Mouse (Mus musculus): ENCODE measurements at regions not wholly inside any gene's neighbourhood (a gene's known extent, or its start where the extent isn't known, plus 50 kb on each side); places are given as distances from the start of the nearest gene placed in this dataset.

DNA sequence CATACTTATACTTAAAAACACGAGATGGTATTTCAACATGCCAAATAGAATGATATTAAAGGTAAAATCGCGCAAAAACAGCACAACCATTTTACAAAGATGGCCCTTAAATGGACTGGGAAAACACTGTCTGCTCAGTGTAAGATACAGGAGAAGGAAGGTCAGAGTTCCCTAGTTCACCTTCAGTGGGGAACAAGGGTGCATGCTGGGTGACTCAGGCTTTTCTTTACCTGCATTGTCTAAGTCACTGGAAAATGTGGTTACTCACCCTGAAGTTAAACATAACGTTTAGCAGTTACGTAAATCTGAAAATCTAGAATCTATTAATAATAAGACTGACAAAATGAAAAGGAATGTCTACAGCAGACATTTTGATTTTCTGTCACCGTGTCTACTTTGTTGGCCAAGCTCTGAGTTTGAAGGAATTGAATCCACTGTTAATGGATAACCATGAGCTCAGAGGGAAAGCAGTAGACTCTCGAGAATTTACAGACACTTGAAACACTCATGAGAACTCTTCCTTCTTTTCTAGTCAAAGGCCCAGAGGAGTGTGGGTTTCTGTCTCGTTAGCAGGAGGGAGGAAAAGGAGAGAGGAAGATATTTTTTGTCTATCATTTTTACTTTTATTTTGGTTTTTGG is 63.5 kb upstream of the Cdh6 start:
- H3K9ac ChIP-seq (replicated peaks; ENCODE audit: low read depth, low read length): no peak overlapping the region
- H3K27ac ChIP-seq (ENCODE audit: low read length): no peak overlapping the region
- H3K4me2 ChIP-seq (ENCODE audit: low read length): no peak overlapping the region
- no peaks in the 10 kb centered on the region for H3K36me3 ChIP-seq (ENCODE audit: control insufficient read depth, insufficient read depth)
- H3K4me1 ChIP-seq (replicated peaks; ENCODE audit: control insufficient read depth, insufficient read depth, low read length): peaks cover 3% of the 10 kb centered on the region; the same call in 1 of the 2 replicates
- no peak overlapping the region for H3K4me3 ChIP-seq (replicated peaks; ENCODE audit: low read length)
- no peak for ATAC-seq
- 77% methylated on average over 8 of the region's 8 CpGs for WGBS
- H3K9me3 ChIP-seq (ENCODE audit: control insufficient read depth, low read length): no peaks in the 10 kb centered on the region
- no peaks in the 10 kb centered on the region for H3K27me3 ChIP-seq (replicated peaks; ENCODE audit: control insufficient read depth, insufficient read depth, low read length)

- H3K9ac ChIP-seq (replicated peaks; ENCODE audit: low read depth, low read length): no peak overlapping the region
- H3K27ac ChIP-seq (ENCODE audit: low read length): no peak overlapping the region
- no peak overlapping the region for H3K4me2 ChIP-seq (ENCODE audit: low read length)
- ATAC-seq: peak; percentile 75
- H3K36me3 ChIP-seq (ENCODE audit: control insufficient read depth, insufficient read depth): no peaks in the 10 kb centered on the region
- WGBS: 54% methylated on average over 5 of the region's 5 CpGs
- no peaks in the 10 kb centered on the region for H3K9me3 ChIP-seq (ENCODE audit: control insufficient read depth, low read length)
- H3K4me3 ChIP-seq (replicated peaks; ENCODE audit: low read length): no peak overlapping the region
- H3K27me3 ChIP-seq (replicated peaks; ENCODE audit: control insufficient read depth, insufficient read depth, low read length): no peaks in the 10 kb centered on the region
- H3K4me1 ChIP-seq (replicated peaks; ENCODE audit: control insufficient read depth, insufficient read depth, low read length): no peaks in the 10 kb centered on the region; the same call in 1 of the 2 replicates
Observed at GRCm38 (mm10) chr15:13232567-13233259, 59.2 kb upstream of the Cdh6 start.

- H3K4me3 ChIP-seq (replicated peaks; ENCODE audit: low read length): no peak overlapping the region
- no peak overlapping the region for H3K9ac ChIP-seq (replicated peaks; ENCODE audit: low read depth, low read length)
- ATAC-seq: no peak
- no peak overlapping the region for H3K27ac ChIP-seq (ENCODE audit: low read length)
- no peaks in the 10 kb centered on the region for H3K36me3 ChIP-seq (ENCODE audit: control insufficient read depth, insufficient read depth)
- no peaks in the 10 kb centered on the region for H3K27me3 ChIP-seq (replicated peaks; ENCODE audit: control insufficient read depth, insufficient read depth, low read length)
- H3K4me1 ChIP-seq (replicated peaks; ENCODE audit: control insufficient read depth, insufficient read depth, low read length): no peaks in the 10 kb centered on the region; the same call in 1 of the 2 replicates
- no peak overlapping the region for H3K4me2 ChIP-seq (ENCODE audit: low read length)
- no peaks in the 10 kb centered on the region for H3K9me3 ChIP-seq (ENCODE audit: control insufficient read depth, low read length)
- 44% methylated on average over 4 of the region's 4 CpGs for WGBS
Observed at GRCm38 (mm10) chr15:13231550-13231949, 58.1 kb upstream of the Cdh6 start.

- no peak overlapping the region for H3K4me3 ChIP-seq (replicated peaks; ENCODE audit: low read length)
- no peaks in the 10 kb centered on the region for H3K9me3 ChIP-seq (ENCODE audit: control insufficient read depth, low read length)
- H3K4me1 ChIP-seq (replicated peaks; ENCODE audit: control insufficient read depth, insufficient read depth, low read length): no peaks in the 10 kb centered on the region; the same call in 1 of the 2 replicates
- H3K4me2 ChIP-seq (ENCODE audit: low read length): no peak overlapping the region
- no peak for ATAC-seq
- H3K27me3 ChIP-seq (replicated peaks; ENCODE audit: control insufficient read depth, insufficient read depth, low read length): no peaks in the 10 kb centered on the region
- H3K9ac ChIP-seq (replicated peaks; ENCODE audit: low read depth, low read length): no peak overlapping the region
- H3K36me3 ChIP-seq (ENCODE audit: control insufficient read depth, insufficient read depth): no peaks in the 10 kb centered on the region
- no peak overlapping the region for H3K27ac ChIP-seq (ENCODE audit: low read length)
- 95% methylated on average over 12 of the region's 12 CpGs for WGBS
Observed at GRCm38 (mm10) chr15:13228125-13228524, 54.6 kb upstream of the Cdh6 start.
